Mouse (Mus musculus): ENCODE data around the gene Ascc1. TPM values are rescaled to one million over a fixed set of nuclear protein-coding genes. Genes with fewer than 3 reads are reported as not detected.

Ascc1 gene
- polyA plus RNA-seq, 1 experiment from 2014 or later, result 41.3 TPM

Small RNAs within 50 kb of the gene (microRNA-seq; reads per million reads assigned to microRNA genes)
- not detected for gene Mir6906

Other genes starting within 250 kb of the Ascc1 start
- 19.5 and 22.9 TPM in 2 replicates for gene Dnajb12, start 123.2 kb upstream of the Ascc1 start, polyA plus RNA-seq (2015; fragmentation: Nextera tagmentation; extraction: Ambion mirVana)
- 63.6 and 77.1 TPM in 2 replicates for gene Ddit4, start 51.0 kb upstream of the Ascc1 start, polyA plus RNA-seq (2015; fragmentation: Nextera tagmentation; extraction: Ambion mirVana)
- 97.5 and 110 TPM in 2 replicates for gene Anapc16, start 330 bp downstream of the Ascc1 start, polyA plus RNA-seq (2015; fragmentation: Nextera tagmentation; extraction: Ambion mirVana)
- gene Spock2, start 103.4 kb downstream of the Ascc1 start, polyA plus RNA-seq (2015; fragmentation: Nextera tagmentation; extraction: Ambion mirVana), result 11.0 and 11.6 TPM in 2 replicates
- 2.7 and 3.0 TPM in 2 replicates for gene Chst3, start 216.5 kb downstream of the Ascc1 start, polyA plus RNA-seq (2015; fragmentation: Nextera tagmentation; extraction: Ambion mirVana)

Measured in limb, embryonic 15.5 days (tissue).